Mouse (Mus musculus) 3T3-L1 (cell line): Measurements from ENCODE around the gene Gpr88.
A peak's percentile ranks its signal among the peaks of the same experiment; 100 is the strongest.

Experiments
- DNase-seq: peaks from one replicate; pipeline ENCODE4 v3.0.0-alpha.2; 2015; ENCODE audit warnings: low read depth, low spot score

Gpr88 gene

GRCm38 (mm10) chr3:116253077-116253531, at the start of gene Gpr88:
Gpr88 (minus strand) TSS chr3:116253503.
- peak; percentile 93 for DNase-seq

- DNase-seq: no peak
Measured at GRCm38 (mm10) chr3:116302581-116302980, 49.3 kb upstream of the Gpr88 start.

- no peak for DNase-seq
Measured at GRCm38 (mm10) chr3:116301754-116302153, 48.5 kb upstream of the Gpr88 start.

GRCm38 (mm10) chr3:116298727-116299126, 45.4 kb upstream of the Gpr88 start:
- peak; percentile 53 for DNase-seq

- no peak for DNase-seq
Measured at GRCm38 (mm10) chr3:116298003-116298402, 44.7 kb upstream of the Gpr88 start.

GRCm38 (mm10) chr3:116297170-116297569, 43.9 kb upstream of the Gpr88 start:
- no peak for DNase-seq

- DNase-seq: no peak
Measured at GRCm38 (mm10) chr3:116290041-116290815, 36.9 kb upstream of the Gpr88 start.

- DNase-seq: no peak
Measured at GRCm38 (mm10) chr3:116288833-116289232, 35.5 kb upstream of the Gpr88 start.

GRCm38 (mm10) chr3:116284735-116285134, 31.4 kb upstream of the Gpr88 start:
- DNase-seq: no peak

- no peak for DNase-seq
Measured at GRCm38 (mm10) chr3:116283996-116284395, 30.7 kb upstream of the Gpr88 start.

GRCm38 (mm10) chr3:116281663-116282062, 28.4 kb upstream of the Gpr88 start:
- no peak for DNase-seq

- no peak for DNase-seq
Measured at GRCm38 (mm10) chr3:116277146-116277545, 23.8 kb upstream of the Gpr88 start.

GRCm38 (mm10) chr3:116271679-116272078, 18.4 kb upstream of the Gpr88 start:
- DNase-seq: no peak

GRCm38 (mm10) chr3:116267036-116267654, 13.8 kb upstream of the Gpr88 start:
- no peak for DNase-seq

GRCm38 (mm10) chr3:116266360-116266759, 13.1 kb upstream of the Gpr88 start:
- DNase-seq: peak; percentile 44

- DNase-seq: peak; percentile 49
Measured at GRCm38 (mm10) chr3:116263977-116264376, 10.7 kb upstream of the Gpr88 start.

GRCm38 (mm10) chr3:116263061-116263460, 9.8 kb upstream of the Gpr88 start:
- no peak for DNase-seq

- DNase-seq: no peak
Measured at GRCm38 (mm10) chr3:116256104-116256503, 2.8 kb upstream of the Gpr88 start.

GRCm38 (mm10) chr3:116252255-116253040, 855 bp downstream of the Gpr88 start:
- DNase-seq: no peak

- no peak for DNase-seq
Measured at GRCm38 (mm10) chr3:116251481-116252254, 1.6 kb downstream of the Gpr88 start.

GRCm38 (mm10) chr3:116249026-116249425, 4.3 kb downstream of the Gpr88 start:
- DNase-seq: no peak
